Mouse (Mus musculus): ENCODE measurements around the gene Pinlyp.
"Not testable (repeated sequence)": the region's sequence is repeated elsewhere in the genome, so short reads cannot be mapped to it uniquely, and the experiment has no call there.

Pinlyp gene

GRCm38 (mm10) chr7:24525686-24526420 lies 20.1 kb downstream of the Pinlyp start:
- CTCF ChIA-PET = interaction anchor here (0.7 kb wide), 2 partner anchors 191 to 458 kb away, joined by 3 read pairs; no protein-coding TSS in a partner anchor

- CTCF ChIA-PET = interaction anchor here (0.7 kb wide), 1 partner anchor 190 kb away, joined by 3 read pairs; no protein-coding TSS in a partner anchor
Measured at GRCm38 (mm10) chr7:24524978-24525377, 20.9 kb downstream of the Pinlyp start.

- CTCF ChIA-PET = no interaction called here
Measured at GRCm38 (mm10) chr7:24523723-24524122, 22.2 kb downstream of the Pinlyp start.

- CTCF ChIA-PET = no interaction called here
Measured at GRCm38 (mm10) chr7:24522805-24523204, 23.1 kb downstream of the Pinlyp start.

GRCm38 (mm10) chr7:24520054-24520453 lies 25.9 kb downstream of the Pinlyp start:
- CTCF ChIA-PET = not testable (repeated sequence)

GRCm38 (mm10) chr7:24519130-24519529 lies 26.8 kb downstream of the Pinlyp start:
- CTCF ChIA-PET = no interaction called here

GRCm38 (mm10) chr7:24517654-24518053 lies 28.3 kb downstream of the Pinlyp start:
- CTCF ChIA-PET = interaction anchor here (0.9 kb wide), 1 partner anchor 15 kb away, joined by 4 read pairs; no protein-coding TSS in a partner anchor

- CTCF ChIA-PET = no interaction called here
Measured at GRCm38 (mm10) chr7:24517077-24517476, 28.8 kb downstream of the Pinlyp start.

GRCm38 (mm10) chr7:24516319-24516718 lies 29.6 kb downstream of the Pinlyp start:
- CTCF ChIA-PET = not testable (repeated sequence)

- CTCF ChIA-PET = no interaction called here
Measured at GRCm38 (mm10) chr7:24512355-24512754, 33.6 kb downstream of the Pinlyp start, which contains the start of gene AC161166.1. AC161166.1 (minus strand) TSS chr7:24512455.

- CTCF ChIA-PET = interaction anchor here (0.7 to 1.0 kb wide), 3 partner anchors 12 to 46 kb away, joined by 3 to 15 read pairs (median 13); no protein-coding TSS in a partner anchor
Measured at GRCm38 (mm10) chr7:24507726-24508114, 38.2 kb downstream of the Pinlyp start.

GRCm38 (mm10) chr7:24506838-24507725 lies 38.8 kb downstream of the Pinlyp start, which contains the start of gene Zfp428:
Zfp428 (plus strand) TSS chr7:24507006.
- CTCF ChIA-PET = interaction anchor here (0.6 to 1.0 kb wide), 5 partner anchors 12 to 57 kb away, joined by 3 to 15 read pairs (median 4); no protein-coding TSS in a partner anchor

GRCm38 (mm10) chr7:24506476-24506837 lies 39.5 kb downstream of the Pinlyp start:
- CTCF ChIA-PET = interaction anchor here (0.6 to 0.9 kb wide), 3 partner anchors 26 to 65 kb away, joined by 3 to 4 read pairs (median 4); no protein-coding TSS in a partner anchor

GRCm38 (mm10) chr7:24506065-24506459 lies 39.9 kb downstream of the Pinlyp start:
- CTCF ChIA-PET = interaction anchor here (0.6 to 0.9 kb wide), 2 partner anchors 25 to 64 kb away, joined by 4 read pairs; no protein-coding TSS in a partner anchor

- CTCF ChIA-PET = interaction anchor here (0.9 kb wide), 1 partner anchor 64 kb away, joined by 4 read pairs; no protein-coding TSS in a partner anchor
Measured at GRCm38 (mm10) chr7:24505447-24506064, 40.4 kb downstream of the Pinlyp start.

GRCm38 (mm10) chr7:24504868-24505267 lies 41.0 kb downstream of the Pinlyp start:
- CTCF ChIA-PET = no interaction called here

- CTCF ChIA-PET = interaction anchor here (0.6 to 0.7 kb wide), 2 partner anchors 237 to 1323 kb away, joined by 3 to 6 read pairs; no protein-coding TSS in a partner anchor
Measured at GRCm38 (mm10) chr7:24504004-24504403, 41.9 kb downstream of the Pinlyp start.

- CTCF ChIA-PET = no interaction called here
Measured at GRCm38 (mm10) chr7:24501492-24501891, 44.4 kb downstream of the Pinlyp start.

- CTCF ChIA-PET = no interaction called here
Measured at GRCm38 (mm10) chr7:24500929-24501328, 45.0 kb downstream of the Pinlyp start.

- CTCF ChIA-PET = no interaction called here
Measured at GRCm38 (mm10) chr7:24499856-24500577, 45.9 kb downstream of the Pinlyp start.

All from spleen, embryonic (tissue).